Mouse (Mus musculus) fibroblast of lung, adult 2 months (primary cell): ENCODE results near the gene Sfi1.
"Not testable (repeated sequence)": the region's sequence is repeated elsewhere in the genome, so short reads cannot be mapped to it uniquely, and the experiment has no call there.

Experiments
- DNase-seq: peaks from one replicate; pipeline ENCODE4 v3.0.0-alpha.2; 2011; ENCODE audit warnings: low read depth

Gene Sfi1

DNA sequence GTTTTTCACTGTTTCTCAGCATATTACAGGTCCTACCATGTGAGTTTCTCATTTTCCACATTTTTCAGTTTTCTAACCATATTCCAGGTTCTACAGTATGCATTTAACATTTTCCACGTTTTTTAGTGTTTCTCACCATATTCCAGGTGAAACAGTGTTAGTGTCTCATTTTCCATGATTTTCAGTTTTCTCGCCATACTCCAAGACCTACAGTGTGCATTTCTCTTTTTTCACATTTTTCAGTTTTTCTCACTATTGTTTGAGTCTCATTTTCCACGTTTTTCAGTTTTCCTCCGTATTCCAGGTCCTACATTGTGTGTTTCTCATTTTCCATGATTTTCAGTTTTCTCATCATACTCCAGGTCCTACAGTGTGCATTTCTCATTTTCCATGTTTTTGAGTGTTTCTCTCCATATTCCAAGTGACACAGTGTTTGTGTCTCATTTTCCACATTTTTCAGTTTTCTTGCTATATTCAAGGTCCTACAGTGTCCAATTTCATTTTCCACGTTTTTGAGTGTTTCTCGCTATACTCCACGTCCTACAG lies 89.6 kb downstream of the Sfi1 start:
- no peak for DNase-seq

DNA sequence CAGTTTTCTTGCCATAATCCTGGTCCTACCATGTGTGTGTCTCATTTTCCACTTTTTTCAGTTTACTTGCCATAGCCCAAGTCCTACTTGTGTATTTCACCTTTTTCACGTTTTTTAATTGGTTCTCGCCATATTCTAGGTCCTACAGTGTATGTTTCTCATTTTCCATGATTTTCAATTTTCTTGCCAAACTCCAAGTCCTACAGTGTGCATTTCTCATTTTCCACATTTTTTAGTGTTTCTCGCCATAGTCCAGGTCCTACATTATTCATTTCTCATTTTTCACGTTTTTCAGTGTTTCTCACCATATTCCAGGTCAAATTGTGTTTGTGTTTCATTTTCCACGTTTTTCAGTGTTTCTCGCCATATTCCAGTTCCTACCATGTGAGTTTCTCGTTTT lies 90.6 kb downstream of the Sfi1 start:
- DNase-seq, result not testable (repeated sequence)

DNA sequence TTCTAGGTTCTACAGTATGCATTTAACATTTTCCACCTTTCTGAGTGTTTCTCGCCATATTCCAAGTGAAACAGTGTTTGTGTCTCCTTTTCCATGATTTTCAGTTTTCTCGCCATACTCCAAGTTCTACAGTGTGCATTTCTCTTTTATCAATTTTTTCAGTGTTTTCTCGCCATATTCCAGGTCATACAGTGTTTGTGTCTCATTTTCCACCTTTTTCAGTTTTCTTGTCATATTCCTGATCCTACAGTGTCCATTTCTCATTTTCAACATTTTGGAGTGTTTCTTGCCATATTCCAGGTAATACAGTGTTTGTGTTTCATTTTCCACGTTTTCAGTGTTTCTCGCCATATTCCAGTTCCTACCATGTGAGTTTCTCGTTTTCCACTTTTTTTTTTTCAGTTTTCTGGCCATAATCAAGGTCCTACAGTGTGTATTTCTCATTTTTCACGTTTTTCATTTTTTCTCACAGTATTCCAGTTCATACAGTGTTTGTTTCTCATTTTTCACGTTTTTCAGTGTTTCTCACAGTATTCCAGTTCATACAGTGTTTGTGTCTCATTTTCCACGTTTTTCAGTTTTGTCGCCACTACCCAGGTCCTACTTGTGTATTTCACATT lies 91.3 kb downstream of the Sfi1 start:
- no peak for DNase-seq

DNA sequence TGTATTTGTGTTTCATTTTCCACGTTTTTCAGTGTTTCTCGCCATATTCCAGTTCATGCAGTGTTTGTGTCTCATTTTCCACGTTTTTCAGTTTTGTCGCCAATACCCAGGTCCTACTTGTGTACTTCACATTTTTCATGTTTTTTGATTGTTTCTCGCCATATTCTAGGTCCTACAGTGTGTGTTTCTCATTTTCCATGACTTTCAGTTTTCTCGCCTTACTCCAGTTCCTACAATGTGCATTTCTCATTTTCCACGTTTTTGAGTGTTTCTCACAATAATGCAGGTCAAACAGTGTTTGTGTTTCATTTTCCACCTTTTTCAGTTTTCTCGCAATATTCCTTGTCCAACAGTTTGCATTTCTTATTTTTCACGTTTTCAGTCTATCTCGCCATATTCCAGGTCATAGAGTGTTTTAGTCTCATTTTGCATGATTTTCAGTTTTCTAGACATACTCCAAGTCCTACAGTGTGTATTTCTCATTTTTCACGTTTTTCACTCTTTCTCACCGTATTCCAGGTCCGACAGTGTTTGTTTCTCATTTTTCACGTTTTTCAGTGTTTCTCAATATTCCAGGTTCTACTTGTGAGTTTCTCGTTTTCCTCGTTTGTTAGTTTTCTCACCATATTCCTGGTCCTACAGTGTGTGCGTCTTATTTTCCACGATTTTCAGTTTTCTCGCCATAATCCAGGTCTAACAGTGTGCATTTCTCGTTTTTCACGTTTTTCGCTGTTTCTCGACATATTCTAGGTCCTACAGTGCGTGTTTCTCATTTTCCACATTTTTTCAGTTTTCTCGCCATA lies 92.0 kb downstream of the Sfi1 start:
- DNase-seq, result no peak

DNA sequence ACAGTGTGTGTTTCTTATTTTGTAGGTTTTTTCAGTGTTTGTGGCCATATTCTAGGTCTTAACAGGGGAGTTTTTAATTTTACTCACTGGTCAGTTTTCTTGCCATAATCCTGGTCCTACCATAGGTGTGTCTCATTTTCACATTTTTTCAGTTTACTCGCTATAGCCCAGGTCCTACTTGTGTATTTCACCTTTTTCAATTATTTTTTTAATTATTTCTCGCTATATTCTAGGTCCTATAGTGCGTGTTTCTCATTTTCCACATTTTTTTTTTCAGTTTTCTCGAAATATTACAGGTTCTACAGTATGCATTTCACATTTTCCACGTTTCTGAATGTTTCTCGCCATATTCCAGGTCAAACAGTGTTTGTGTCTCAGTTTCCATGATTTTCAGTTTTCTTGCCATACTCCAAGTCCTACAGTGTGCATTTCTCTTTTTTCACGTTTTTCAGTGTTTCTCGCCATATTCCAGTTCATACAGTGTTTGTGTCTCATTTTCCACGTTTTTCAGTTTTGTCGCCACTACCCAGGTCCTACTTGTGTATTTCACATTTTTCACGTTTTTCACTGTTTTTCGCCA lies 93.1 kb downstream of the Sfi1 start:
- peak; percentile 62 for DNase-seq
